Mouse (Mus musculus) limb, embryonic 11.5 days (tissue): Measurements from ENCODE around the gene Tm7sf2. TPM values are rescaled to one million over a fixed set of nuclear protein-coding genes. Genes with fewer than 3 reads are reported as not detected.
A peak's percentile ranks its signal among the peaks of the same experiment; 100 is the strongest.

Source experiments
- ATAC-seq: fragments of 200-750 bp; cut with Nextera tagmentation; 2 replicates; pipeline ENCODE4 v1.8.0; 2017; ENCODE audit warnings: low read depth; ENCODE audit not compliant: insufficient number of reproducible peaks, low FRiP score, low TSS enrichment
- DNase-seq: peaks from one replicate; pipeline ENCODE4 v3.0.0-alpha.2; 2015; ENCODE audit warnings: low spot score
- H3K27ac ChIP-seq: fragments of 300-500 bp; sonication (generic); replicated peaks from 2 replicates; pipeline ENCODE4 v1.5.1; 2014; ENCODE audit warnings: low read depth, mild to moderate bottlenecking, low read length
- H3K27me3 ChIP-seq: fragments of 300-500 bp; sonication (generic); 2 replicates; pipeline ENCODE4 v1.6.1; 2014; ENCODE audit warnings: mild to moderate bottlenecking, low read length, mixed read lengths; ENCODE audit not compliant: control insufficient read depth, insufficient read depth
- H3K36me3 ChIP-seq: fragments of 300-500 bp; sonication (generic); 2 replicates; pipeline ENCODE4 v1.6.1; 2014; ENCODE audit warnings: mild to moderate bottlenecking, low read length, moderate library complexity, mixed read lengths; ENCODE audit not compliant: control insufficient read depth, insufficient read depth
- H3K4me1 ChIP-seq: fragments of 300-500 bp; sonication (generic); 2 replicates; pipeline ENCODE4 v1.6.1; 2014; ENCODE audit warnings: low read length, mixed read lengths; ENCODE audit not compliant: control insufficient read depth, insufficient read depth
- H3K4me2 ChIP-seq: fragments of 300-500 bp; sonication (generic); 2 replicates; pipeline ENCODE4 v1.6.1; 2014; ENCODE audit warnings: low read depth, mild to moderate bottlenecking, moderate library complexity; ENCODE audit not compliant: severe bottlenecking
- H3K4me3 ChIP-seq: fragments of 300-500 bp; sonication (generic); 2 replicates; pipeline ENCODE4 v1.5.1; 2014; ENCODE audit warnings: low read depth, low read length
- H3K9ac ChIP-seq: fragments of 300-500 bp; sonication (generic); 2 replicates; pipeline ENCODE4 v1.6.1; 2014; ENCODE audit warnings: mild to moderate bottlenecking, low read length
- H3K9me3 ChIP-seq: fragments of 300-500 bp; sonication (generic); 2 replicates; pipeline ENCODE4 v1.6.1; 2016; ENCODE audit warnings: low read length; ENCODE audit not compliant: control insufficient read depth
- WGBS: fragments of 180-500 bp; shearing (Covaris S2); extraction: QIAGEN DNeasy Blood & Tissue Kit; methylation state at CpG from one replicate; pipeline ENCODE4 v1.1.7; 2014; 5-methylcytosine and 5-hydroxymethylcytosine counted together
- polyA plus RNA-seq: library from polyadenylated mRNA; unstranded; fragments of >200 nt; fragmentation: Nextera tagmentation; extraction: Ambion mirVana; gene quantifications from 2 replicates; pipeline ENCODE4 v1.2.1, GENCODE M21; 2014

Gene Tm7sf2
- polyA plus RNA-seq, 1 experiment from 2014 or later, result 21.6 TPM

GRCm38 (mm10) chr19:6073889-6074288 lies 5.7 kb upstream of the Tm7sf2 start:
- no peak for DNase-seq
- Histone ChIP-seq H3K9ac (no peak overlapping the region), H3K4me3 (no peak overlapping the region), H3K4me1 (no peaks in the 10 kb centered on the region), H3K27me3 (no peaks in the 10 kb centered on the region), H3K36me3 (peaks cover 15% of the 10 kb centered on the region; the same call in 1 of the 2 replicates), H3K4me2 (no peak overlapping the region), H3K9me3 (no peaks in the 10 kb centered on the region), H3K27ac (no peak overlapping the region)
- WGBS, result 91% methylated on average over 5 of the region's 5 CpGs
- no peak for ATAC-seq

- WGBS, result 94% methylated on average over 19 of the region's 19 CpGs
- no peak overlapping the region for H3K9ac ChIP-seq
- no peak overlapping the region for H3K4me2 ChIP-seq
- ATAC-seq (no peak), DNase-seq (no peak)
- H3K9me3 ChIP-seq, result no peaks in the 10 kb centered on the region
- H3K27me3 ChIP-seq, result no peaks in the 10 kb centered on the region
- H3K4me1 ChIP-seq, result peaks cover 14% of the 10 kb centered on the region; the same call in 1 of the 2 replicates
- no peak overlapping the region for H3K27ac ChIP-seq
- H3K4me3 ChIP-seq, result 0 out of 2 replicates have a peak overlapping the region, but pooled peaks have one; percentile 1
- peaks cover 16% of the 10 kb centered on the region; the same call in 1 of the 2 replicates for H3K36me3 ChIP-seq
These were observed 3.1 kb upstream of the Tm7sf2 start for GRCm38 (mm10) chr19:6071261-6071660.

GRCm38 (mm10) chr19:6070571-6071250 lies 2.5 kb upstream of the Tm7sf2 start:
- Histone ChIP-seq H3K4me3 (no peak overlapping the region), H3K27ac (no peak overlapping the region), H3K36me3 (peaks cover 16% of the 10 kb centered on the region; the same call in 1 of the 2 replicates), H3K27me3 (no peaks in the 10 kb centered on the region), H3K4me1 (peaks cover 14% of the 10 kb centered on the region; the same call in 1 of the 2 replicates), H3K4me2 (no peak overlapping the region), H3K9me3 (no peaks in the 10 kb centered on the region), H3K9ac (no peak overlapping the region)
- WGBS, result 89% methylated on average over 31 of the region's 31 CpGs
- no peak for ATAC-seq
- DNase-seq, result no peak

- Histone ChIP-seq H3K27me3 (no peaks in the 10 kb centered on the region), H3K9ac (no peak overlapping the region), H3K27ac (no peak overlapping the region), H3K4me2 (no peak overlapping the region), H3K4me3 (no peak overlapping the region), H3K9me3 (no peaks in the 10 kb centered on the region), H3K36me3 (peaks cover 14% of the 10 kb centered on the region; the same call in 1 of the 2 replicates), H3K4me1 (peaks cover 14% of the 10 kb centered on the region; the same call in 1 of the 2 replicates)
- 92% methylated on average over 10 of the region's 10 CpGs for WGBS
- ATAC-seq, result no peak
- no peak for DNase-seq
These were observed 1.7 kb upstream of the Tm7sf2 start for GRCm38 (mm10) chr19:6069851-6070250.

- WGBS, result 88% methylated on average over 4 of the region's 4 CpGs
- Histone ChIP-seq H3K27me3 (no peaks in the 10 kb centered on the region), H3K4me2 (no peak overlapping the region), H3K27ac (no peak overlapping the region), H3K9me3 (no peaks in the 10 kb centered on the region), H3K36me3 (peaks cover 12% of the 10 kb centered on the region; the same call in 1 of the 2 replicates), H3K9ac (no peak overlapping the region), H3K4me3 (no peak overlapping the region), H3K4me1 (peaks cover 14% of the 10 kb centered on the region; the same call in 1 of the 2 replicates)
- DNase-seq, result no peak
- ATAC-seq, result no peak
These were observed 778 bp upstream of the Tm7sf2 start for GRCm38 (mm10) chr19:6068951-6069350.

GRCm38 (mm10) chr19:6067011-6067723 lies 1.0 kb downstream of the Tm7sf2 start:
- DNase-seq (peak; percentile 92), ATAC-seq (peak; percentile 58)
- Histone ChIP-seq H3K9ac (peak overlapping the region; percentile 57), H3K4me3 (peak overlapping the region; percentile 54), H3K27me3 (no peaks in the 10 kb centered on the region), H3K27ac (peak overlapping the region; percentile 75; the same call in 1 of the 2 replicates), H3K9me3 (no peaks in the 10 kb centered on the region), H3K36me3 (peaks cover 12% of the 10 kb centered on the region; the same call in 1 of the 2 replicates), H3K4me1 (peaks cover 21% of the 10 kb centered on the region), H3K4me2 (peak overlapping the region; percentile 96)
- 1% methylated on average over 30 of the region's 30 CpGs for WGBS

GRCm38 (mm10) chr19:6066571-6066970 lies 1.6 kb downstream of the Tm7sf2 start:
- Histone ChIP-seq H3K27ac (peak overlapping the region; percentile 75; the same call in 1 of the 2 replicates), H3K36me3 (peaks cover 12% of the 10 kb centered on the region; the same call in 1 of the 2 replicates), H3K4me2 (peak overlapping the region; percentile 96), H3K27me3 (no peaks in the 10 kb centered on the region), H3K9me3 (no peaks in the 10 kb centered on the region), H3K9ac (peak overlapping the region; percentile 57), H3K4me3 (peak overlapping the region; percentile 54), H3K4me1 (peaks cover 25% of the 10 kb centered on the region)
- DNase-seq (no peak), ATAC-seq (no peak)
- 33% methylated on average over 5 of the region's 5 CpGs for WGBS

GRCm38 (mm10) chr19:6063081-6063480 lies 5.1 kb downstream of the Tm7sf2 start:
- Histone ChIP-seq H3K36me3 (peaks cover 3% of the 10 kb centered on the region; the same call in 1 of the 2 replicates), H3K27ac (no peak overlapping the region), H3K9me3 (no peaks in the 10 kb centered on the region), H3K9ac (no peak overlapping the region), H3K4me3 (peak overlapping the region; percentile 82; the same call in 1 of the 2 replicates), H3K4me2 (peak overlapping the region; percentile 90; the same call in 1 of the 2 replicates), H3K4me1 (peaks cover 23% of the 10 kb centered on the region), H3K27me3 (no peaks in the 10 kb centered on the region)
- DNase-seq, result no peak
- ATAC-seq, result no peak
- WGBS, result 94% methylated on average over 6 of the region's 6 CpGs
